Mouse (Mus musculus): ENCODE results near the gene Hes1. TPM values are rescaled to one million over a fixed set of nuclear protein-coding genes. Genes with fewer than 3 reads are reported as not detected.

Hes1 gene
- 7.8 TPM in 2 replicates for polyA plus RNA-seq (2012)

GRCm38 (mm10) chr16:30063984-30064453 lies at the start of gene Hes1:
Gene Hes1, plus strand, starts transcription at chr16:30064384.

Other genes with a start within 250 kb of the Hes1 start
- gene Cpn2, start 203.1 kb downstream of the Hes1 start, polyA plus RNA-seq (2012) = not detected in 2 replicates
- not detected in 2 replicates for gene Lrrc15, start 218.9 kb downstream of the Hes1 start, polyA plus RNA-seq (2012)
- 20.0 and 28.2 TPM in 2 replicates for gene Gp5, start 246.4 kb downstream of the Hes1 start, polyA plus RNA-seq (2012)